ENCODE assay signal across 1 mouse cellular context in the genomic region with DNA sequence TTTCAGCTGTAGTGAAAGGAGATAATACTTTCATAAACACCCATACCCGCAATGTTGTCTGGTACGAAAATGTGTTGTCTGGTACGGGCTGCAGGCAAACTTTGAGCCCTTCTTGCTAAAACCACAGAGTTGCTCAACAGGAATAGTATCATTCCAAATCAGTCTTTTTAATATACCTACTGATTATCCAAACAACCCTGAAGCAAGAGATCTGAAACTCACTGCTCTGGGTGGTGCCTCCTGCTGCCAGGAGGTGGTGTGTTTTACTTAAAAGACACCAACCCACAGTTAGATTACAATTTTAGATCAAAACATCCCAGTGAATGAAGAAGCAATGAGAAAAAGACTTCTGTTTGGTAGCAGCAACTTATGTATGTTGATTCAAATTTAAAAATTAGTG.
TF ChIP-seq lines count a peak whose summit lies in the region.

No protein-coding gene starts in this region.

TF ChIP-seq in MEL, 35 proteins besides CTCF, POLR2A, EP300 and RAD21:
- no peak for TF ChIP-seq TBP (IDR thresholded peaks at IDR 0.05; ENCODE audit: low read depth, low read length)
- TF ChIP-seq TAL1 (IDR thresholded peaks at IDR 0.05; ENCODE audit: low read length), result no peak
- TF ChIP-seq SIN3A (IDR thresholded peaks at IDR 0.05; ENCODE audit: low read length), result no peak
- no peak for TF ChIP-seq RCOR1 (IDR thresholded peaks at IDR 0.05; ENCODE audit: low read depth, low read length)
- no peak for TF ChIP-seq CHD1 (IDR thresholded peaks at IDR 0.05; ENCODE audit: low read depth, low read length)
- TF ChIP-seq ZKSCAN1 (IDR thresholded peaks at IDR 0.05; ENCODE audit: low read depth, low read length), result no peak
- no peak for TF ChIP-seq ZNF384 (IDR thresholded peaks at IDR 0.05; ENCODE audit: low read depth, low read length)
